Mouse (Mus musculus): ENCODE data around the gene Gal3st2. TPM values are rescaled to one million over a fixed set of nuclear protein-coding genes. Genes with fewer than 3 reads are reported as not detected.

Gene Gal3st2
- total RNA-seq (2023), result 0.58 TPM

GRCm38 (mm10) chr1:93861048-93861447 is at the start of gene Gal3st2:
Gal3st2 (plus strand) TSS chr1:93861306.

GRCm38 (mm10) chr1:93824609-93825008 is 36.5 kb upstream of the Gal3st2 start, which contains the start of gene D2hgdh:
D2hgdh (plus strand) TSS chr1:93824909.

GRCm38 (mm10) chr1:93918011-93918410 is 56.9 kb downstream of the Gal3st2 start, which contains the start of gene Gal3st2b:
Gal3st2b (plus strand) TSS chr1:93918311.

Other genes with a start within 250 kb of the Gal3st2 start
- 118 TPM for gene Stk25, start 202.6 kb upstream of the Gal3st2 start, total RNA-seq (2023)
- gene Bok, start 175.6 kb upstream of the Gal3st2 start, total RNA-seq (2023), result not detected
- gene Atg4b, start 109.8 kb upstream of the Gal3st2 start, total RNA-seq (2023), result 95.2 TPM
- gene Thap4, start 106.4 kb upstream of the Gal3st2 start, total RNA-seq (2023), result 16.2 TPM
- gene Dtymk, start 59.4 kb upstream of the Gal3st2 start, total RNA-seq (2023), result 50.3 TPM
- gene Ing5, start 57.3 kb upstream of the Gal3st2 start, total RNA-seq (2023), result 34.2 TPM
- 58.5 TPM for gene D2hgdh, start 36.4 kb upstream of the Gal3st2 start, total RNA-seq (2023)
- gene Gal3st2b, start 57.0 kb downstream of the Gal3st2 start, total RNA-seq (2023), result 0.40 TPM
- gene Gal3st2c, start 129.2 kb downstream of the Gal3st2 start, total RNA-seq (2023), result 0.09 TPM
- not detected for gene Neu4, start 159.1 kb downstream of the Gal3st2 start, total RNA-seq (2023)
- gene Pdcd1, start 191.2 kb downstream of the Gal3st2 start, total RNA-seq (2023), result 0.70 TPM